8 mouse cellular contexts compared by ENCODE assay signal in the genomic region with DNA sequence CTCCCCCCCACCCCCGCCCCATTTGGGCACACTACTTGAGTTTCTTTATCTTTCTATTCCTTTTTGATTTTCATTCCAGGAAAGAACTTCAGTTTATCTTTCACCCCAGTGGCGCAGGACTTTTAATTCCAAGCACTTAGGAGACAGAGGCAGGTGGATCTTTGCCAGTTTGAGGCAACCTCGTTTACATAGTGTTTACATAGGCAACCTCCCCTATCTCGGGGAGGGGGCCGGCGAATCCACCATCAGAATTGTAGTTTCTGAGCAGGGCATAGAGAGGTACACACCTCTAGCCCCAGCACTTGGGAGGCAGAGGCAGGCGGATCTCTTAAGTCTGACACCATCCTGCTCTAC. TPM values are rescaled to one million over a fixed set of nuclear protein-coding genes. Genes with fewer than 3 reads are reported as not detected.
DNase-seq lines count a peak whose midpoint lies in the region; ATAC-seq and TF ChIP-seq lines count a peak whose summit lies in the region.

No protein-coding gene starts in this region.

- peak overlapping the region; percentile 93 for H3K9ac ChIP-seq in heart, embryonic 12.5 days
- peak overlapping the region; percentile 87 for H3K9ac ChIP-seq in MEL (ENCODE audit: control insufficient read depth, low read depth, low read length, poor library complexity, severe bottlenecking)
- peak overlapping the region; percentile 95 for H3K9ac ChIP-seq in heart, embryonic 16.5 days (ENCODE audit: low read length)

- no peak for TF ChIP-seq CTCF in MEL (IDR thresholded peaks at IDR 0.05 in 2 of 3, conservative IDR thresholded peaks at IDR 0.05 in 1 of 3; ENCODE audit: control insufficient read depth in 1 of 3, insufficient read depth in 1 of 3, low read depth in 2 of 3, low read length in 3 of 3, poor library complexity in 1 of 3, severe bottlenecking in 1 of 3)

- peak in 1 of 2 experiments; percentile 69; a peak in 2 of 4 replicates for TF ChIP-seq EP300 in MEL (IDR thresholded peaks at IDR 0.05; ENCODE audit: low read depth in 1 of 2, low read length in 2 of 2)

- no peaks in the 10 kb centered on the region for H3K27me3 ChIP-seq in heart, embryonic 12.5 days (replicated peaks)
- H3K27me3 ChIP-seq in MEL (ENCODE audit: control insufficient read depth in 1 of 2, insufficient read depth in 2 of 2, low read length in 2 of 2), result no peaks in the 10 kb centered on the region
- no peaks in the 10 kb centered on the region for H3K27me3 ChIP-seq in heart, embryonic 16.5 days (ENCODE audit: control insufficient read depth, insufficient read depth, low read length)
- H3K27me3 ChIP-seq in midbrain, embryonic 10.5 days (ENCODE audit: low read depth, poor library complexity, severe bottlenecking), result 0 out of 2 replicates have a peak, but pooled peaks cover 4% of the 10 kb centered on the region

- TF ChIP-seq POLR2A in MEL (IDR thresholded peaks at IDR 0.05; ENCODE audit: control insufficient read depth in 1 of 2, insufficient read depth in 1 of 2, low read depth in 1 of 2, low read length in 2 of 2, poor library complexity in 1 of 2), result no peak

- peak overlapping the region; percentile 93 for H3K27ac ChIP-seq in heart, embryonic 12.5 days (ENCODE audit: poor library complexity, severe bottlenecking)
- peak overlapping the region; percentile 98 for H3K27ac ChIP-seq in MEL (ENCODE audit: control insufficient read depth, low read depth, low read length)
- H3K27ac ChIP-seq in heart, embryonic 16.5 days (ENCODE audit: low read length), result peak overlapping the region; percentile 97; the same call in 1 of the 2 replicates
- peak overlapping the region; percentile 97 for H3K27ac ChIP-seq in midbrain, embryonic 10.5 days (replicated peaks)

- peaks cover 25% of the 10 kb centered on the region for H3K79me2 ChIP-seq in MEL (ENCODE audit: control insufficient read depth, insufficient read depth, low read length, poor library complexity)

- TF ChIP-seq RAD21 in MEL (IDR thresholded peaks at IDR 0.05; ENCODE audit: low read depth, low read length), result no peak

- ATAC-seq in heart, embryonic 12.5 days (ENCODE audit: insufficient number of reproducible peaks, low FRiP score), result no peak
- no peak for ATAC-seq in heart, embryonic 16.5 days (replicated peaks; ENCODE audit: extremely low read depth, insufficient read depth, low FRiP score)
- ATAC-seq in megakaryocyte-erythroid progenitor cell, adult 5-6 weeks (replicated peaks; ENCODE audit: low FRiP score, low TSS enrichment, poor library complexity, severe bottlenecking), result no peak

- no peaks in the 10 kb centered on the region for H3K9me3 ChIP-seq in heart, embryonic 12.5 days (replicated peaks)
- no peaks in the 10 kb centered on the region for H3K9me3 ChIP-seq in MEL (replicated peaks; ENCODE audit: insufficient read depth, low read length)
- H3K9me3 ChIP-seq in heart, embryonic 16.5 days (replicated peaks; ENCODE audit: control insufficient read depth, low read length), result no peaks in the 10 kb centered on the region
- H3K9me3 ChIP-seq in midbrain, embryonic 10.5 days (replicated peaks), result no peaks in the 10 kb centered on the region

- peaks cover 15% of the 10 kb centered on the region for H3K36me3 ChIP-seq in heart, embryonic 12.5 days
- peaks cover 0 to 51% of the 10 kb centered on the region in 2 experiments; a peak in 2 of 4 replicates for H3K36me3 ChIP-seq in MEL (ENCODE audit: control insufficient read depth in 1 of 2, insufficient read depth in 2 of 2, low read length in 2 of 2)
- H3K36me3 ChIP-seq in heart, embryonic 16.5 days (ENCODE audit: control insufficient read depth, insufficient read depth), result peaks cover 7% of the 10 kb centered on the region
- H3K36me3 ChIP-seq in midbrain, embryonic 10.5 days, result peaks cover 41% of the 10 kb centered on the region

- peak overlapping the region; percentile 84 for H3K4me3 ChIP-seq in heart, embryonic 12.5 days
- peak overlapping the region; percentile 69 to 90 for H3K4me3 ChIP-seq in MEL (ENCODE audit: control insufficient read depth in 1 of 2, insufficient read depth in 1 of 2, low read depth in 2 of 2, low read length in 2 of 2)
- H3K4me3 ChIP-seq in heart, embryonic 16.5 days (ENCODE audit: low read length), result peak overlapping the region; percentile 88
- peak overlapping the region; percentile 98 for H3K4me3 ChIP-seq in midbrain, embryonic 10.5 days

- H3K4me2 ChIP-seq in heart, embryonic 12.5 days, result peak overlapping the region; percentile 84
- peak overlapping the region; percentile 94 for H3K4me2 ChIP-seq in heart, embryonic 16.5 days (ENCODE audit: low read depth, low read length)

- 21% methylated on average over 7 of the region's 7 CpGs for WGBS in heart, embryonic 12.5 days
- WGBS in heart, embryonic 16.5 days, result 20% methylated on average over 7 of the region's 7 CpGs
- WGBS in midbrain, embryonic 10.5 days, result 41% methylated on average over 7 of the region's 7 CpGs

- no peak for DNase-seq in heart, postnatal 25 days (ENCODE audit: low spot score)
- DNase-seq in MEL (ENCODE audit: low read depth, low spot score), result peak; percentile 69
- DNase-seq in midbrain, embryonic 10.5 days (ENCODE audit: low spot score), result no peak
- no peak for DNase-seq in left cerebral cortex, adult 8-10 months (ENCODE audit: low spot score in 2 of 2)
- no peak for DNase-seq in layer of hippocampus, adult 9-11 months

- intact Hi-C loops in heart, postnatal 25 days (cut with DNase I), result no loop called here

- peaks cover 66% of the 10 kb centered on the region for H3K4me1 ChIP-seq in heart, embryonic 12.5 days (replicated peaks)
- H3K4me1 ChIP-seq in MEL (ENCODE audit: control insufficient read depth in 1 of 2, insufficient read depth in 2 of 2, low read length in 2 of 2), result peaks cover 12 to 52% of the 10 kb centered on the region in 2 experiments
- peaks cover 55% of the 10 kb centered on the region for H3K4me1 ChIP-seq in heart, embryonic 16.5 days (ENCODE audit: control insufficient read depth, insufficient read depth, low read length)
- peaks cover 52% of the 10 kb centered on the region for H3K4me1 ChIP-seq in midbrain, embryonic 10.5 days

TF ChIP-seq in MEL, 35 proteins besides CTCF, POLR2A, EP300 and RAD21 (continues in another document):
- TF ChIP-seq TAL1 (IDR thresholded peaks at IDR 0.05; ENCODE audit: low read length) (peak; percentile 29), E2F4 (IDR thresholded peaks at IDR 0.05; ENCODE audit: borderline replicate concordance, low read depth, low read length) (no peak), MXI1 (IDR thresholded peaks at IDR 0.05; ENCODE audit: low read depth, low read length) (no peak), ZKSCAN1 (IDR thresholded peaks at IDR 0.05; ENCODE audit: low read depth, low read length) (no peak), JUND (IDR thresholded peaks at IDR 0.05; ENCODE audit: low read depth, low read length) (no peak), ELF1 (IDR thresholded peaks at IDR 0.05; ENCODE audit: low read depth, low read length) (no peak), RCOR1 (IDR thresholded peaks at IDR 0.05; ENCODE audit: low read depth, low read length) (0 out of 2 replicates have a peak, but pooled peaks have one; percentile 10), POLR2AphosphoS5 (IDR thresholded peaks at IDR 0.05; ENCODE audit: borderline replicate concordance, low read depth, low read length) (no peak), SIN3A (IDR thresholded peaks at IDR 0.05; ENCODE audit: low read length) (peak; percentile 26; the same call in 1 of the 2 replicates), ZNF384 (IDR thresholded peaks at IDR 0.05; ENCODE audit: low read depth, low read length) (no peak), CHD2 (IDR thresholded peaks at IDR 0.05; ENCODE audit: low read length) (no peak), NELFE (IDR thresholded peaks at IDR 0.05; ENCODE audit: low read depth, low read length) (no peak)

RNA-seq across cellular contexts. Expression of gene Banp, which starts 2.1 kb away (rescaled TPM):
- polyA plus RNA-seq in heart, embryonic 12.5 days (2016; fragmentation: Nextera tagmentation; extraction: Ambion mirVana), result 28.4 and 31.8 TPM in 2 replicates
- total RNA-seq in heart, postnatal 25 days (2021), result 10 to 100 TPM; 15.0 to 26.5 TPM
- 19.2 and 20.8 TPM in 2 replicates for total RNA-seq in MEL (2012; rRNA removed)
- 10 to 100 TPM in 1 of 2 experiments, not detected in 1; 28.4 TPM for polyA plus RNA-seq in MEL (2012; ENCODE audit: insufficient read depth in 1 of 2, insufficient read length in 2 of 2, low read depth in 1 of 2, low replicate concordance in 2 of 2, missing spikeins in 1 of 2)
- polyA plus RNA-seq in heart, embryonic 16.5 days (2015; fragmentation: Nextera tagmentation; extraction: Ambion mirVana), result 31.2 and 33.1 TPM in 2 replicates
- 53.2 and 64.6 TPM in 2 replicates for polyA plus RNA-seq in midbrain, embryonic 10.5 days (2016; fragmentation: Nextera tagmentation; extraction: Ambion mirVana)
- total RNA-seq in megakaryocyte-erythroid progenitor cell, adult 5-6 weeks (2014; fragmentation: Nextera tagmentation), result 18.4 and 22.9 TPM in 2 replicates
- total RNA-seq in megakaryocyte-erythroid progenitor cell, adult 5-6 weeks (2017), result 10.8 and 17.3 TPM in 2 replicates
- total RNA-seq in left cerebral cortex, adult 8-10 months (2022), result 10 to 100 TPM; 26.1 to 35.5 (median 27.9) TPM

RNA-seq across cellular contexts. Expression of gene Car5a, which starts 6.9 kb away (rescaled TPM):
- not detected in 2 replicates for polyA plus RNA-seq in heart, embryonic 12.5 days (2016; fragmentation: Nextera tagmentation; extraction: Ambion mirVana)
- not detected for total RNA-seq in heart, postnatal 25 days (2021)
- total RNA-seq in MEL (2012; rRNA removed), result not detected in 2 replicates
- polyA plus RNA-seq in MEL (2012; ENCODE audit: insufficient read depth in 1 of 2, insufficient read length in 2 of 2, low read depth in 1 of 2, low replicate concordance in 2 of 2, missing spikeins in 1 of 2), result under 1 TPM in 1 of 2 experiments, not detected in 1; 0.08 TPM
- polyA plus RNA-seq in heart, embryonic 16.5 days (2015; fragmentation: Nextera tagmentation; extraction: Ambion mirVana), result not detected in 2 replicates
- polyA plus RNA-seq in midbrain, embryonic 10.5 days (2016; fragmentation: Nextera tagmentation; extraction: Ambion mirVana), result 0.27 and 0.30 TPM in 2 replicates
- not detected in 2 replicates for total RNA-seq in megakaryocyte-erythroid progenitor cell, adult 5-6 weeks (2014; fragmentation: Nextera tagmentation)
- total RNA-seq in megakaryocyte-erythroid progenitor cell, adult 5-6 weeks (2017), result not detected in 2 replicates
- total RNA-seq in left cerebral cortex, adult 8-10 months (2022), result under 1 TPM in 1 of 4 experiments, not detected in 3; 0.53 TPM

RNA-seq across cellular contexts. Expression of gene Slc7a5, which starts 44.1 kb away (rescaled TPM):
- polyA plus RNA-seq in heart, embryonic 12.5 days (2016; fragmentation: Nextera tagmentation; extraction: Ambion mirVana), result 22.3 and 24.6 TPM in 2 replicates
- total RNA-seq in heart, postnatal 25 days (2021), result 1 to 10 TPM; 3.2 to 4.9 TPM
- total RNA-seq in MEL (2012; rRNA removed), result 108 and 164 TPM in 2 replicates
- 100 to 1,000 TPM in 1 of 2 experiments, 10 to 100 TPM in 1; 55.0 to 263 TPM for polyA plus RNA-seq in MEL (2012; ENCODE audit: insufficient read depth in 1 of 2, insufficient read length in 2 of 2, low read depth in 1 of 2, low replicate concordance in 2 of 2, missing spikeins in 1 of 2)
- polyA plus RNA-seq in heart, embryonic 16.5 days (2015; fragmentation: Nextera tagmentation; extraction: Ambion mirVana), result 14.4 TPM in 2 replicates
- polyA plus RNA-seq in midbrain, embryonic 10.5 days (2016; fragmentation: Nextera tagmentation; extraction: Ambion mirVana), result 29.3 and 32.7 TPM in 2 replicates
- 78.1 and 90.0 TPM in 2 replicates for total RNA-seq in megakaryocyte-erythroid progenitor cell, adult 5-6 weeks (2014; fragmentation: Nextera tagmentation)
- total RNA-seq in megakaryocyte-erythroid progenitor cell, adult 5-6 weeks (2017), result 23.6 and 43.1 TPM in 2 replicates
- total RNA-seq in left cerebral cortex, adult 8-10 months (2022), result 10 to 100 TPM; 57.0 to 73.5 (median 61.5) TPM

Comparison
In these comparisons a context has a peak if more than half of its experiments do, and no peak if none do; other contexts are left out.
1. RNA of gene Slc7a5, which starts 44.1 kb away (total RNA-seq): 108 to 164 TPM in MEL, 23.6 to 90.0 TPM in megakaryocyte-erythroid progenitor cell, adult 5-6 weeks and 57.0 to 73.5 TPM in left cerebral cortex, adult 8-10 months; 3.2 to 4.9 TPM in heart, postnatal 25 days; every median in the first group is over 4 times any median in the second.
2. Peak in every context shown above with its lines, with median percentiles within 50 percentile points of each other: H3K27ac ChIP-seq, H3K4me3 ChIP-seq and H3K9ac ChIP-seq.